Mouse (Mus musculus) heart, adult 2 months (tissue): ENCODE data around the gene Akap9. TPM values are rescaled to one million over a fixed set of nuclear protein-coding genes. Genes with fewer than 3 reads are reported as not detected.

Experiments used
- DNase-seq, 2 experiments: peaks; one replicate each; pipeline ENCODE4 v3.0.0; 2021
- H3K27ac ChIP-seq: fragments of 200-600 bp; 2 replicates; pipeline ENCODE4 v1.8.1; 2022
- H3K27me3 ChIP-seq: fragments of 200-500 bp; 2 replicates; pipeline ENCODE4 v1.6.1; 2012; ENCODE audit warnings: mild to moderate bottlenecking, low read length, inconsistent platforms, mixed read lengths; ENCODE audit not compliant: control insufficient read depth, insufficient read depth
- H3K36me3 ChIP-seq: fragments of 200-500 bp; 2 replicates; pipeline ENCODE4 v1.6.1; 2012; ENCODE audit warnings: low read length, inconsistent platforms; ENCODE audit not compliant: control insufficient read depth, insufficient read depth
- H3K4me1 ChIP-seq: fragments of 200-500 bp; 2 replicates; pipeline ENCODE4 v1.6.1; 2011; ENCODE audit warnings: low read length; ENCODE audit not compliant: control insufficient read depth, insufficient read depth
- H3K4me3 ChIP-seq: fragments of 200-600 bp; 2 replicates; pipeline ENCODE4 v1.8.1; 2022
- H3K79me2 ChIP-seq: fragments of 200-500 bp; replicated peaks from 2 replicates; pipeline ENCODE4 v1.6.1; 2012; ENCODE audit warnings: mild to moderate bottlenecking, inconsistent platforms, low read length, moderate library complexity, mixed read lengths; ENCODE audit not compliant: control insufficient read depth, insufficient read depth
- H3K9ac ChIP-seq: fragments of 200-500 bp; 2 replicates; pipeline ENCODE4 v1.6.1; 2012; ENCODE audit warnings: low read depth, mild to moderate bottlenecking, control low read depth, inconsistent platforms, low read length, mixed read lengths
- CTCF ChIP-seq: fragments of 200-600 bp; IDR thresholded peaks from 2 replicates; pipeline ENCODE4 v1.8.1; 2022; ENCODE audit warnings: antibody characterized with exemption, mild to moderate bottlenecking, moderate library complexity
- EP300 ChIP-seq: fragments of 200-500 bp; IDR thresholded peaks from 2 replicates; pipeline ENCODE4 v1.6.1; 2011; ENCODE audit warnings: low read depth, low read length, control low read depth; ENCODE audit not compliant: insufficient read depth
- POLR2A ChIP-seq: fragments of 200-500 bp; IDR thresholded peaks from 2 replicates; pipeline ENCODE4 v1.6.1; 2011; ENCODE audit warnings: mild to moderate bottlenecking, low read depth, low read length, control low read depth; ENCODE audit not compliant: insufficient read depth
- WGBS: fragments of 180-500 bp; shearing (Covaris S2); methylation state at CpG from one replicate; pipeline ENCODE4 v1.1.7; 2018; 5-methylcytosine and 5-hydroxymethylcytosine counted together
- intact Hi-C: fragments of 180-260 bp; cut with DNase I; formaldehyde crosslinking; loops from one replicate; pipeline ENCODE4 v1.15.1; 2025
- polyA plus RNA-seq: library from polyadenylated mRNA; depleted of rRNA; stranded (reverse); fragments of >200 nt; gene quantifications from 2 replicates; pipeline ENCODE4 v1.2.3, GENCODE M21; 2012
- total RNA-seq, 2 experiments: library from RNA; stranded (reverse); gene quantifications; 2 replicates each; pipeline ENCODE4 v1.2.3; 2021

The Akap9 gene
- total and polyA plus RNA-seq, 3 experiments = 4.4 to 45.3 (median 37.5) TPM

GRCm38 (mm10) chr5:3974896-3975295 is 47.0 kb downstream of the Akap9 start:
- no peaks in the 10 kb centered on the region for H3K79me2 ChIP-seq
- H3K4me1 ChIP-seq = peaks cover 2% of the 10 kb centered on the region; the same call in 1 of the 2 replicates
- no peak overlapping the region for H3K4me3 ChIP-seq
- no peak for TF ChIP-seq POLR2A
- TF ChIP-seq EP300 = no peak
- TF ChIP-seq CTCF = no peak
- DNase-seq = no peak
- no peak overlapping the region for H3K27ac ChIP-seq
- peaks cover 11% of the 10 kb centered on the region for H3K36me3 ChIP-seq
- no peaks in the 10 kb centered on the region for H3K27me3 ChIP-seq
- WGBS = 87% methylated on average over 6 of the region's 6 CpGs
- no peak overlapping the region for H3K9ac ChIP-seq
- intact Hi-C loops = loop anchor here (5.0 kb wide), 1 partner anchor 37 kb away; no protein-coding TSS in a partner anchor

GRCm38 (mm10) chr5:3976111-3976510 is 48.3 kb downstream of the Akap9 start:
- Histone ChIP-seq H3K79me2 (no peaks in the 10 kb centered on the region), H3K9ac (no peak overlapping the region), H3K36me3 (peaks cover 7% of the 10 kb centered on the region), H3K27me3 (no peaks in the 10 kb centered on the region), H3K4me1 (peaks cover 2% of the 10 kb centered on the region; the same call in 1 of the 2 replicates), H3K27ac (no peak overlapping the region), H3K4me3 (no peak overlapping the region)
- DNase-seq = no peak
- TF ChIP-seq EP300 (no peak), CTCF (no peak), POLR2A (no peak)
- intact Hi-C loops = no loop called here
- 70% methylated on average over 8 of the region's 8 CpGs for WGBS

GRCm38 (mm10) chr5:3977904-3978303 is 50.0 kb downstream of the Akap9 start:
- Histone ChIP-seq H3K79me2 (no peaks in the 10 kb centered on the region), H3K4me3 (no peak overlapping the region), H3K9ac (no peak overlapping the region), H3K36me3 (peaks cover 6% of the 10 kb centered on the region), H3K27ac (no peak overlapping the region), H3K27me3 (no peaks in the 10 kb centered on the region), H3K4me1 (peaks cover 2% of the 10 kb centered on the region; the same call in 1 of the 2 replicates)
- no peak for TF ChIP-seq CTCF
- TF ChIP-seq POLR2A = no peak
- no peak for TF ChIP-seq EP300
- WGBS = 93% methylated on average over 4 of the region's 4 CpGs
- DNase-seq = no peak
- intact Hi-C loops = no loop called here

GRCm38 (mm10) chr5:3989608-3990007 is 61.8 kb downstream of the Akap9 start:
- H3K79me2 ChIP-seq = no peaks in the 10 kb centered on the region
- H3K27me3 ChIP-seq = no peaks in the 10 kb centered on the region
- TF ChIP-seq CTCF = no peak
- no peak for TF ChIP-seq POLR2A
- no peak for TF ChIP-seq EP300
- 35% methylated on average over 1 of the region's 1 CpGs for WGBS
- H3K27ac ChIP-seq = no peak overlapping the region
- H3K36me3 ChIP-seq = no peaks in the 10 kb centered on the region; the same call in 1 of the 2 replicates
- no peak overlapping the region for H3K9ac ChIP-seq
- DNase-seq = no peak
- intact Hi-C loops = no loop called here
- H3K4me3 ChIP-seq = no peak overlapping the region
- H3K4me1 ChIP-seq = no peaks in the 10 kb centered on the region

GRCm38 (mm10) chr5:3990499-3990898 is 62.6 kb downstream of the Akap9 start:
- Histone ChIP-seq H3K9ac (no peak overlapping the region), H3K79me2 (no peaks in the 10 kb centered on the region), H3K4me1 (no peaks in the 10 kb centered on the region), H3K36me3 (no peaks in the 10 kb centered on the region; the same call in 1 of the 2 replicates), H3K27me3 (no peaks in the 10 kb centered on the region), H3K27ac (no peak overlapping the region), H3K4me3 (no peak overlapping the region)
- TF ChIP-seq EP300 = no peak
- no peak for TF ChIP-seq POLR2A
- TF ChIP-seq CTCF = no peak
- WGBS = 92% methylated on average over 1 of the region's 1 CpGs
- DNase-seq = no peak
- intact Hi-C loops = no loop called here

- TF ChIP-seq POLR2A (no peak), EP300 (no peak), CTCF (no peak)
- peaks cover 4% of the 10 kb centered on the region for H3K36me3 ChIP-seq
- no peak overlapping the region for H3K9ac ChIP-seq
- intact Hi-C loops = no loop called here
- H3K27me3 ChIP-seq = no peaks in the 10 kb centered on the region
- DNase-seq = no peak
- H3K27ac ChIP-seq = no peak overlapping the region
- WGBS = 74% methylated on average over 16 of the region's 16 CpGs
- H3K79me2 ChIP-seq = no peaks in the 10 kb centered on the region
- peaks cover 2% of the 10 kb centered on the region; the same call in 1 of the 2 replicates for H3K4me1 ChIP-seq
- H3K4me3 ChIP-seq = no peak overlapping the region
These were observed 76.9 kb downstream of the Akap9 start for GRCm38 (mm10) chr5:4004531-4005469.
